Mouse (Mus musculus) lung, postnatal 0 days (tissue): Measurements from ENCODE around the gene Rbms2. TPM values are rescaled to one million over a fixed set of nuclear protein-coding genes. Genes with fewer than 3 reads are reported as not detected.

ENCODE experiments used
- ATAC-seq: fragments of 200-750 bp; cut with Nextera tagmentation; 2 replicates; pipeline ENCODE4 v1.8.0; 2017; ENCODE audit warnings: moderate library complexity
- DNase-seq: peaks from one replicate; pipeline ENCODE4 v3.0.0-alpha.2; 2016; ENCODE audit warnings: low spot score
- H3K27ac ChIP-seq: fragments of 300-500 bp; sonication (generic); 2 replicates; pipeline ENCODE4 v1.5.1; 2014; ENCODE audit warnings: antibody characterized with exemption, mild to moderate bottlenecking, low read length, mixed read lengths
- H3K27me3 ChIP-seq: fragments of 300-500 bp; sonication (generic); replicated peaks from 2 replicates; pipeline ENCODE4 v1.6.1; 2014; ENCODE audit warnings: low read length, mixed read lengths; ENCODE audit not compliant: insufficient read depth
- H3K36me3 ChIP-seq: fragments of 300-500 bp; sonication (generic); 2 replicates; pipeline ENCODE4 v1.6.1; 2014; ENCODE audit warnings: low read length, mixed read lengths; ENCODE audit not compliant: insufficient read depth
- H3K4me1 ChIP-seq: fragments of 300-500 bp; sonication (generic); 2 replicates; pipeline ENCODE4 v1.6.1; 2014; ENCODE audit warnings: antibody characterized with exemption, low read depth, low read length, mixed read lengths; ENCODE audit not compliant: insufficient read depth
- H3K4me2 ChIP-seq: fragments of 300-500 bp; sonication (generic); replicated peaks from 2 replicates; pipeline ENCODE4 v1.6.1; 2014; ENCODE audit warnings: low read depth, mild to moderate bottlenecking, low read length, moderate library complexity, mixed read lengths
- H3K4me3 ChIP-seq: fragments of 300-500 bp; sonication (generic); 2 replicates; pipeline ENCODE4 v1.5.1; 2014; ENCODE audit warnings: low read depth, low read length
- H3K9ac ChIP-seq: fragments of 300-500 bp; sonication (generic); replicated peaks from 2 replicates; pipeline ENCODE4 v1.6.1; 2014; ENCODE audit warnings: low read depth, mild to moderate bottlenecking
- H3K9me3 ChIP-seq: fragments of 300-500 bp; sonication (generic); 2 replicates; pipeline ENCODE4 v1.6.1; 2016; ENCODE audit warnings: low read length, mixed read lengths
- CTCF ChIP-seq: IDR thresholded peaks from 2 replicates; pipeline ENCODE4 v1.5.1; 2016; ENCODE audit warnings: antibody characterized with exemption, mild to moderate bottlenecking
- EP300 ChIP-seq: IDR thresholded peaks from 2 replicates; pipeline ENCODE4 v1.6.1; 2016; ENCODE audit warnings: antibody characterized with exemption, mild to moderate bottlenecking, control low read depth
- WGBS: fragments of 180-500 bp; shearing (Covaris S2); extraction: QIAGEN DNeasy Blood & Tissue Kit; methylation state at CpG from one replicate; pipeline ENCODE4 v1.1.7; 2014; 5-methylcytosine and 5-hydroxymethylcytosine counted together
- polyA plus RNA-seq: library from polyadenylated mRNA; unstranded; fragments of >200 nt; fragmentation: Nextera tagmentation; extraction: Ambion mirVana; gene quantifications from 2 replicates; pipeline ENCODE4 v1.2.1, GENCODE M21; 2015

Rbms2 gene
- 26.4 and 28.3 TPM in 2 replicates for polyA plus RNA-seq

- peak; percentile 81 for DNase-seq
- H3K27ac ChIP-seq, result peak within 1 kb of the TSS; percentile 78
Observed at GRCm38 (mm10) chr10:128179989-128180388, at the start of gene Rbms2. Gene Rbms2, minus strand, starts transcription at chr10:128180297.

GRCm38 (mm10) chr10:128228009-128228408, 47.9 kb upstream of the Rbms2 start:
- no peaks in the 10 kb centered on the region for H3K4me1 ChIP-seq
- H3K27me3 ChIP-seq, result no peaks in the 10 kb centered on the region
- no peak for DNase-seq
- 85% methylated on average over 8 of the region's 8 CpGs for WGBS
- no peak overlapping the region for H3K27ac ChIP-seq
- no peaks in the 10 kb centered on the region for H3K36me3 ChIP-seq
- no peak overlapping the region for H3K4me2 ChIP-seq
- no peak overlapping the region for H3K4me3 ChIP-seq
- no peak overlapping the region for H3K9ac ChIP-seq
- H3K9me3 ChIP-seq, result no peaks in the 10 kb centered on the region
- no peak for ATAC-seq
- no peak for TF ChIP-seq CTCF
- TF ChIP-seq EP300, result no peak

More at GRCm38 (mm10) chr10:128179989-128180388, at the start of gene Rbms2:
- H3K27me3 ChIP-seq, result no peaks in the 10 kb centered on the region
- peak within 1 kb of the TSS; percentile 24; the same call in 1 of the 2 replicates for H3K9ac ChIP-seq
- peaks cover 7% of the 10 kb centered on the region; the same call in 1 of the 2 replicates for H3K4me1 ChIP-seq
- TF ChIP-seq EP300 (peak; percentile 87), CTCF (no peak)
- no peaks in the 10 kb centered on the region for H3K36me3 ChIP-seq
- peak within 1 kb of the TSS; percentile 33 for H3K4me3 ChIP-seq
- WGBS, result 2% methylated on average over 6 of the region's 6 CpGs
- no peaks in the 10 kb centered on the region for H3K9me3 ChIP-seq
- peak within 1 kb of the TSS; percentile 49 for H3K4me2 ChIP-seq
- peak; percentile 61 for ATAC-seq

- H3K4me3 ChIP-seq, result no peak overlapping the region
- H3K36me3 ChIP-seq, result no peaks in the 10 kb centered on the region
- no peaks in the 10 kb centered on the region for H3K4me1 ChIP-seq
- H3K9ac ChIP-seq, result no peak overlapping the region
- ATAC-seq, result no peak
- H3K27me3 ChIP-seq, result no peaks in the 10 kb centered on the region
- TF ChIP-seq CTCF (no peak), EP300 (no peak)
- DNase-seq, result no peak
- 63% methylated on average over 9 of the region's 9 CpGs for WGBS
- H3K27ac ChIP-seq, result no peak overlapping the region
- no peaks in the 10 kb centered on the region for H3K9me3 ChIP-seq
- H3K4me2 ChIP-seq, result no peak overlapping the region
Observed at GRCm38 (mm10) chr10:128227592-128227991, 47.5 kb upstream of the Rbms2 start.

GRCm38 (mm10) chr10:128225538-128225937, 45.4 kb upstream of the Rbms2 start, which contains the start of gene Mip:
Gene Mip, plus strand, starts transcription at chr10:128225838.
- DNase-seq, result no peak
- no peaks in the 10 kb centered on the region for H3K4me1 ChIP-seq
- no peaks in the 10 kb centered on the region for H3K27me3 ChIP-seq
- TF ChIP-seq EP300, result no peak
- no peak for TF ChIP-seq CTCF
- no peak within 1 kb of the TSS for H3K4me2 ChIP-seq
- WGBS, result 53% methylated on average over 4 of the region's 4 CpGs
- H3K9ac ChIP-seq, result no peak within 1 kb of the TSS
- H3K9me3 ChIP-seq, result no peaks in the 10 kb centered on the region
- no peak within 1 kb of the TSS for H3K27ac ChIP-seq
- no peaks in the 10 kb centered on the region for H3K36me3 ChIP-seq
- no peak for ATAC-seq
- no peak within 1 kb of the TSS for H3K4me3 ChIP-seq

- Histone ChIP-seq H3K4me3 (no peak overlapping the region), H3K27me3 (no peaks in the 10 kb centered on the region), H3K4me1 (no peaks in the 10 kb centered on the region), H3K9me3 (no peaks in the 10 kb centered on the region), H3K27ac (no peak overlapping the region), H3K36me3 (no peaks in the 10 kb centered on the region), H3K4me2 (no peak overlapping the region), H3K9ac (no peak overlapping the region)
- TF ChIP-seq CTCF (no peak), EP300 (no peak)
- 56% methylated on average over 5 of the region's 5 CpGs for WGBS
- no peak for ATAC-seq
- no peak for DNase-seq
Observed at GRCm38 (mm10) chr10:128225064-128225463, 45.0 kb upstream of the Rbms2 start.

- H3K27me3 ChIP-seq, result no peaks in the 10 kb centered on the region
- no peak overlapping the region for H3K9ac ChIP-seq
- 49% methylated on average over 16 of the region's 16 CpGs for WGBS
- DNase-seq (no peak), ATAC-seq (no peak)
- no peak overlapping the region for H3K27ac ChIP-seq
- no peaks in the 10 kb centered on the region for H3K36me3 ChIP-seq
- no peaks in the 10 kb centered on the region for H3K9me3 ChIP-seq
- no peak overlapping the region for H3K4me3 ChIP-seq
- no peak overlapping the region for H3K4me2 ChIP-seq
- TF ChIP-seq CTCF (no peak), EP300 (no peak)
- H3K4me1 ChIP-seq, result no peaks in the 10 kb centered on the region
Observed at GRCm38 (mm10) chr10:128221533-128222286, 41.6 kb upstream of the Rbms2 start.
